Mouse (Mus musculus) cerebellum, postnatal 14 days (tissue): ENCODE measurements around the gene Prss40.
A peak's percentile ranks its signal among the peaks of the same experiment; 100 is the strongest.
"Not testable (repeated sequence)": the region's sequence is repeated elsewhere in the genome, so short reads cannot be mapped to it uniquely, and the experiment has no call there.

Source experiments
- DNase-seq, 2 experiments: peaks; one replicate each; pipeline ENCODE4 v3.0.0; 2021; ENCODE audit warnings: mixed read lengths in 2 of 2

Gene Prss40

GRCm38 (mm10) chr1:34535043-34535698, 25.6 kb downstream of the Prss40 start, which contains the start of gene Cfc1:
TSS of gene Cfc1 (plus strand) at chr1:34535648.
- not testable (repeated sequence) for DNase-seq

- not testable (repeated sequence) for DNase-seq
Measured at GRCm38 (mm10) chr1:34534574-34534973, 26.2 kb downstream of the Prss40 start.

- DNase-seq, result peak; percentile 79 to 82
Measured at GRCm38 (mm10) chr1:34523647-34524046, 37.1 kb downstream of the Prss40 start.

GRCm38 (mm10) chr1:34522850-34523244, 37.9 kb downstream of the Prss40 start:
- peak; percentile 88 to 94 for DNase-seq

GRCm38 (mm10) chr1:34522205-34522849, 38.4 kb downstream of the Prss40 start:
- DNase-seq, result peak; percentile 50 to 71

GRCm38 (mm10) chr1:34518259-34518658, 42.5 kb downstream of the Prss40 start:
- peak in 1 of 2 experiments; percentile 51 for DNase-seq

GRCm38 (mm10) chr1:34517797-34518196, 42.9 kb downstream of the Prss40 start:
- not testable (repeated sequence) for DNase-seq

- DNase-seq, result not testable (repeated sequence)
Measured at GRCm38 (mm10) chr1:34517297-34517696, 43.4 kb downstream of the Prss40 start.

- DNase-seq, result no peak
Measured at GRCm38 (mm10) chr1:34516595-34516994, 44.1 kb downstream of the Prss40 start.

GRCm38 (mm10) chr1:34513068-34513467, 47.7 kb downstream of the Prss40 start:
- no peak for DNase-seq

- peak; percentile 84 to 91 for DNase-seq
Measured at GRCm38 (mm10) chr1:34511027-34511426, 49.7 kb downstream of the Prss40 start.

- no peak for DNase-seq
Measured at GRCm38 (mm10) chr1:34510575-34510981, 50.2 kb downstream of the Prss40 start.

GRCm38 (mm10) chr1:34507986-34508385, 52.8 kb downstream of the Prss40 start:
- no peak for DNase-seq

GRCm38 (mm10) chr1:34505970-34506551, 54.7 kb downstream of the Prss40 start:
- no peak for DNase-seq

- DNase-seq, result no peak
Measured at GRCm38 (mm10) chr1:34505307-34505706, 55.4 kb downstream of the Prss40 start.

GRCm38 (mm10) chr1:34502991-34503390, 57.8 kb downstream of the Prss40 start:
- no peak for DNase-seq
